Mouse (Mus musculus): ENCODE data around the gene Nek1.

- no peak for TF ChIP-seq POLR2A (IDR thresholded peaks at IDR 0.05; ENCODE audit: low read depth, low read length)
- no peak for TF ChIP-seq CTCF (IDR thresholded peaks at IDR 0.05; ENCODE audit: borderline replicate concordance, insufficient read depth, low read length)
Observed at GRCm38 (mm10) chr8:61175876-61176275, 182.9 kb downstream of the Nek1 start.

All from embryonic fibroblast, embryonic 13.5 days (primary cell).